Mouse (Mus musculus) bone marrow, adult 2 months (tissue): Measurements from ENCODE around the gene Unc93b1.

Source experiments
- CTCF ChIP-seq: fragments of 200-500 bp; IDR thresholded peaks from 2 replicates; pipeline ENCODE4 v1.5.1; 2011; ENCODE audit warnings: low read length, control low read depth; ENCODE audit not compliant: control insufficient read depth, insufficient read depth
- POLR2A ChIP-seq: fragments of 200-500 bp; IDR thresholded peaks from 2 replicates; pipeline ENCODE4 v1.6.1; 2011; ENCODE audit warnings: low read depth, mild to moderate bottlenecking, control low read depth, low read length, borderline replicate concordance; ENCODE audit not compliant: control insufficient read depth

GRCm38 (mm10) chr19:3975866-3976265 lies 40.9 kb downstream of the Unc93b1 start:
- TF ChIP-seq CTCF (no peak), POLR2A (no peak)
